Mouse (Mus musculus): Measurements from ENCODE around the gene Btbd2.

DNA sequence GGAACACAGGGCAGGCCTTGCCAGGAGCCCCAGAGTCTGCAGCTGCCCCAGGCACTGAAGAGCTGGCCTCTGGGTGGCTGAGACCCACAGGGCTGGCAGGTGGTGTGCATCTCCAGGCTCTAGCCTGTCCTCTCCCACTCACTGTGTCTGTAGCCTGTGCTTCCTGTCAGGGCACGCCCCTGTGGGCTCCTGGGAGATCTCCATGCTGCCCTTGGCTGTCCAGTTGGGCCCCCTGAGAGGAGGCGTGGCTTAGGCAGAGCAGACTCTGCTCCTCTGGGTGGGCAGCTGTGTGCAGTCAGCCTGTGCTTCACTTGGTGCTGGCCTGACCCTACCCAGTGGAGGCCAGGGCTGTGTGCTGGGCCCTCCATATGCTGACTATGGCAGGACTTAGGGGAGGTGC lies 29.2 kb downstream of the Btbd2 start:
- TF ChIP-seq CTCF (IDR thresholded peaks at IDR 0.05; ENCODE audit: extremely low read depth, insufficient read depth, insufficient read length, insufficient replicate concordance) = no peak
- TF ChIP-seq POLR2A (IDR thresholded peaks at IDR 0.05; ENCODE audit: low read depth, low read length) = no peak
